Mouse (Mus musculus) ovary, adult 10 weeks (tissue): ENCODE results near the gene Lrrc55. TPM values are rescaled to one million over a fixed set of nuclear protein-coding genes. Genes with fewer than 3 reads are reported as not detected.

Experiments
- polyA plus RNA-seq: library from polyadenylated mRNA; stranded (reverse); fragments of 350-450 nt; fragmentation: Illumina TruSeq; extraction: RNeasy Lipid Tissue Mini Kit (QIAGEN cat#74804); gene quantifications from one replicate; pipeline ENCODE4 v1.2.3, GENCODE M21; 2014

Gene Lrrc55
- polyA plus RNA-seq = 11.3 TPM

GRCm38 (mm10) chr2:85196901-85197300 is at the start of gene Lrrc55:
Gene Lrrc55, minus strand, starts transcription at chr2:85197197.

GRCm38 (mm10) chr2:85136089-85136488 is 60.9 kb downstream of the Lrrc55 start, which contains the start of gene Aplnr:
Gene Aplnr, plus strand, starts transcription at chr2:85136225.

Other genes starting within 250 kb of the Lrrc55 start
- gene Prg2, start 216.7 kb downstream of the Lrrc55 start, polyA plus RNA-seq = not detected
- not detected for gene Prg3, start 209.0 kb downstream of the Lrrc55 start, polyA plus RNA-seq
- gene Ssrp1, start 160.0 kb downstream of the Lrrc55 start, polyA plus RNA-seq = 178 TPM
- gene P2rx3, start 159.7 kb downstream of the Lrrc55 start, polyA plus RNA-seq = not detected
- gene Tnks1bp1, start 149.2 kb downstream of the Lrrc55 start, polyA plus RNA-seq = 0.43 TPM
- gene Aplnr, start 61.0 kb downstream of the Lrrc55 start, polyA plus RNA-seq = 28.1 TPM
- not detected for gene Olfr987, start 142.1 kb upstream of the Lrrc55 start, polyA plus RNA-seq
- not detected for gene Olfr988, start 166.0 kb upstream of the Lrrc55 start, polyA plus RNA-seq
- not detected for gene Olfr992, start 212.3 kb upstream of the Lrrc55 start, polyA plus RNA-seq
- not detected for gene Olfr993, start 217.7 kb upstream of the Lrrc55 start, polyA plus RNA-seq
- not detected for gene Olfr994, start 239.3 kb upstream of the Lrrc55 start, polyA plus RNA-seq
- gene Olfr995, start 246.4 kb upstream of the Lrrc55 start, polyA plus RNA-seq = not detected